Mouse (Mus musculus) heart, embryonic 12.5 days (tissue): Measurements from ENCODE around the gene Nectin1. TPM values are rescaled to one million over a fixed set of nuclear protein-coding genes. Genes with fewer than 3 reads are reported as not detected.

ENCODE experiments used
- ATAC-seq: fragments of 200-750 bp; cut with Nextera tagmentation; 2 replicates; pipeline ENCODE4 v1.8.0; 2017; ENCODE audit warnings: moderate TSS enrichment, moderate library complexity; ENCODE audit not compliant: insufficient number of reproducible peaks, low FRiP score
- H3K27ac ChIP-seq: fragments of 300-500 bp; sonication (generic); 2 replicates; pipeline ENCODE4 v1.5.1; 2016; ENCODE audit warnings: mild to moderate bottlenecking, moderate library complexity; ENCODE audit not compliant: poor library complexity, severe bottlenecking
- H3K27me3 ChIP-seq: fragments of 300-500 bp; sonication (generic); replicated peaks from 2 replicates; pipeline ENCODE4 v1.6.1; 2016; ENCODE audit warnings: mild to moderate bottlenecking, moderate library complexity
- H3K36me3 ChIP-seq: fragments of 300-500 bp; sonication (generic); 2 replicates; pipeline ENCODE4 v1.6.1; 2016; ENCODE audit warnings: mild to moderate bottlenecking, moderate library complexity
- H3K4me1 ChIP-seq: fragments of 300-500 bp; sonication (generic); replicated peaks from 2 replicates; pipeline ENCODE4 v1.6.1; 2016; ENCODE audit warnings: mild to moderate bottlenecking
- H3K4me2 ChIP-seq: fragments of 300-500 bp; sonication (generic); 2 replicates; pipeline ENCODE4 v1.6.1; 2016; ENCODE audit warnings: mild to moderate bottlenecking, moderate library complexity
- H3K4me3 ChIP-seq: fragments of 300-500 bp; sonication (generic); 2 replicates; pipeline ENCODE4 v1.5.1; 2016; ENCODE audit warnings: mild to moderate bottlenecking
- H3K9ac ChIP-seq: fragments of 300-500 bp; sonication (generic); 2 replicates; pipeline ENCODE4 v1.6.1; 2016; ENCODE audit warnings: mild to moderate bottlenecking, moderate library complexity
- H3K9me3 ChIP-seq: fragments of 300-500 bp; sonication (generic); replicated peaks from 2 replicates; pipeline ENCODE4 v1.6.1; 2016; ENCODE audit warnings: mild to moderate bottlenecking, moderate library complexity
- WGBS: fragments of 180-500 bp; shearing (Covaris S2); methylation state at CpG from one replicate; pipeline ENCODE4 v1.1.7; 2016; 5-methylcytosine and 5-hydroxymethylcytosine counted together
- polyA plus RNA-seq: library from polyadenylated mRNA; unstranded; fragments of >200 nt; fragmentation: Nextera tagmentation; extraction: Ambion mirVana; gene quantifications from 2 replicates; pipeline ENCODE4 v1.2.1, GENCODE M21; 2016

Nectin1 gene
- polyA plus RNA-seq, 1 experiment from 2014 or later, result 1.9 TPM

DNA sequence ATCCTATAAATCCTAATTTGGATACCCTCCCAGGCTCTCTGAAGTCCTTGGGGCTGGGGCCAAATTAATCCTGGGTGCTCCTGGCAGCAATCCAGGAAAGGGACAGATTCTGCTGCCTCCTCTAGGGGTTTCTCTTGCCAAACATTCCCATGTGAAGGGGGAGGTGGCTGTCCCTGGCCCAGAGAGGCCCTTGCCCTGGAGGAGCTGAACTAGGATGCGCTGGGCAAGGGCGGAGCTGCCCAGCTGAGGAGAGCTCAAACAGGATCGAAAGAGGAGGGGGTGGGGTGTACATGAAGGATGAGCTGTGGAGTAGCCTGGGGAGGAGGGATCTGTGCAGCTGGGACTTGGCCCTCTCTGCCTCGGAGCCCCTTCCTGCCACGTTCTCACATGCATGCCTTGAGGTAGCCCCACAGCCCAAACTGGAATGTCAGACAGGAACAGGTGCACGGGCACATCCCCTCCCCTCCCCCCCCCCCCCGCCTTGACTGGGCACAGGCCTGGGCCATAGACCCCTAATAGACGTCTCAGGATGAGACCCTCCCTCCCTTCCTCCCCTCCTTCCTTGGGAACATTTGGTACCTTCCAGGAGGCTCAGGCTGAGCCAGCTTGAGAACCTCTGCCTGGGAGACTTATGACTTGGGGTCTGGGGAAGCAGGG is 99.3 kb downstream of the Nectin1 start:
- 7% methylated on average over 6 of the region's 8 CpGs for WGBS
- 0 out of 2 replicates have a peak, but pooled peaks have one; percentile 7 for ATAC-seq
- H3K4me1 ChIP-seq, result peaks cover 10% of the 10 kb centered on the region
- peaks cover 56% of the 10 kb centered on the region for H3K27me3 ChIP-seq
- no peak overlapping the region for H3K4me2 ChIP-seq
- H3K9me3 ChIP-seq, result 0 out of 2 replicates have a peak, but pooled peaks cover 1% of the 10 kb centered on the region
- no peak overlapping the region for H3K9ac ChIP-seq
- no peak overlapping the region for H3K27ac ChIP-seq
- H3K4me3 ChIP-seq, result no peak overlapping the region
- no peaks in the 10 kb centered on the region for H3K36me3 ChIP-seq

DNA sequence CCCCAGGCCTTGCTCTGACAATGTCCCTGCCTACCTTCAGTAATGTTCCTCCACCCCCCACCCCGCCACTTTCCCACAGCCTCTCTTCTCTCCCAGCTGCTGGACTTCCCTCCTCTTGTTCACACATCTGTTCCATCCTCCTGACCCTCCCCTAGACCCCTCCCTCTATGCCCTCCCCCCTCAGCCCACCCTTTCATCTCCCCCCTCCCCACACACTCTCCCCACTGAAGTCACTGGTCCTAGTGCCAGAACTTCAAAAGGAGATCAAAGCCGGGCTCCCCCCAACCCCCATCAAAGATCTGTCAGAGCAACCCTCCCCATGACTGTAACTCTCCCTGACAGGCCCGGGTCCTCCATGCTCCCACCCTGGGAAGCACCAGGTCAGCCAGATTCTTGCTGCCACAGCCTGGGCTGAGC is 99.9 kb downstream of the Nectin1 start:
- Histone ChIP-seq H3K27ac (no peak overlapping the region), H3K4me1 (peaks cover 10% of the 10 kb centered on the region), H3K27me3 (peaks cover 56% of the 10 kb centered on the region), H3K4me3 (no peak overlapping the region), H3K9me3 (no peaks in the 10 kb centered on the region), H3K36me3 (no peaks in the 10 kb centered on the region), H3K9ac (no peak overlapping the region), H3K4me2 (no peak overlapping the region)
- WGBS, result 0% methylated on average over 3 of the region's 3 CpGs
- no peak for ATAC-seq

DNA sequence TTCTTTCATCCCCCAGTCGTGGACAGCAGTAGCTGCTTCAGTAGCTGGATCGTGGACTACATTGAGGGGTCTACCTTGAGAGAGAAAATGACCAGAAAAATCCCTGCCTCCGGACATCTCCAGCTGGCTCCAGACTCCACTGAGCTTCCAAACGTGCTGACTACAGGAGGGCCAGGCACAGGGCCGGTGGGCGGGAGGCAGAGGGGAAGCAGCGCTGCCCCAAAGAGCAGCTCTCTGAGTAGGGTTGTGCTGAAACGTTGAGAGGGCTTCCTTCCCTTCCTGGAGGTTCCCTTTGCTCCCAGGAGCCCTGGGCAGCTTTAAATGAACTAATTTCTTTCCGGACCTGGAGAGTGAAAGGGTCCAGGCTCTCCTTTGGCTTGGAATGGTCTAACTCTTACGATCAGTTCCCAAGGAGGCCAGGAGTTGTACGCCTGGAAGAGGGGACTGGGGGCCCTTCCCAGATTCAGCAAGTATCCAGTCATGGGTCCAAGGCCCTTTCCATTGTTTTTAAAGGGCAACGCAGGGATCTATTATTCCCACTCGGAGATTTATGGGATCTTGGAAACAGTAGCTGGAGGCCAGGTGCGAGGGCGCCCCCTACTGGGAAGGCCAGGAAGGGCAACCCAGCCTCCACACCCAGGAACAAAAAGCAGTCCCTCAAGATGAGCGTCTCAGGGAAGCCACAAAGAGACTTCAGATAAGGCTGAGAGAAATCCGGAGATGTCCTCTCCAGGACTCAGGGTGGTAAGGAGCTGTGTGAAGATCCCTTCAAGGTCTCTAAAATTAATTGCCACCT is 102.1 kb downstream of the Nectin1 start:
- H3K27me3 ChIP-seq, result peaks cover 56% of the 10 kb centered on the region
- WGBS, result 6% methylated on average over 17 of the region's 17 CpGs
- no peaks in the 10 kb centered on the region for H3K36me3 ChIP-seq
- no peaks in the 10 kb centered on the region for H3K9me3 ChIP-seq
- ATAC-seq, result no peak
- no peak overlapping the region for H3K4me3 ChIP-seq
- H3K4me1 ChIP-seq, result peaks cover 17% of the 10 kb centered on the region
- H3K27ac ChIP-seq, result no peak overlapping the region
- no peak overlapping the region for H3K9ac ChIP-seq
- H3K4me2 ChIP-seq, result 0 out of 2 replicates have a peak overlapping the region, but pooled peaks have one; percentile 6

DNA sequence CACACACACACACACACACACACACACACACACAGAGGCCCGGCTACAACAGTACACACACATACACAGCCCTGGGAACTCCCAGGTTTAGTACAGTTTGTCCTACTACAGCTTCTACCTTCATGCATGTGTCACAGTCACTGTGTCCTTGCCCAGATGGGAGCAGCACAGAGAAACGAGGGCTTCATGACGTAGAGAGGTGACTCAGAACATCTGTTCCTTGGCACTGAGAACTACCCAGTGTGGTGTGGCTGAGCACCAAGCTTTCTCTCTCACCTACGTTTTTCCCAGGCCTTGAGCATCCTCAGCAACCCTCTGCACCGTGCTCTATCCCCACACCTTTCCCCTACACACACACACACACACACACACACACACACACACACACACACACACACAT is 104.1 kb downstream of the Nectin1 start:
- WGBS, result 69% methylated on average over 5 of the region's 5 CpGs
- Histone ChIP-seq H3K27me3 (peaks cover 44% of the 10 kb centered on the region), H3K9ac (no peak overlapping the region), H3K4me2 (no peak overlapping the region), H3K4me3 (no peak overlapping the region), H3K27ac (no peak overlapping the region), H3K4me1 (peaks cover 16% of the 10 kb centered on the region), H3K9me3 (no peaks in the 10 kb centered on the region), H3K36me3 (no peaks in the 10 kb centered on the region)
- no peak for ATAC-seq

DNA sequence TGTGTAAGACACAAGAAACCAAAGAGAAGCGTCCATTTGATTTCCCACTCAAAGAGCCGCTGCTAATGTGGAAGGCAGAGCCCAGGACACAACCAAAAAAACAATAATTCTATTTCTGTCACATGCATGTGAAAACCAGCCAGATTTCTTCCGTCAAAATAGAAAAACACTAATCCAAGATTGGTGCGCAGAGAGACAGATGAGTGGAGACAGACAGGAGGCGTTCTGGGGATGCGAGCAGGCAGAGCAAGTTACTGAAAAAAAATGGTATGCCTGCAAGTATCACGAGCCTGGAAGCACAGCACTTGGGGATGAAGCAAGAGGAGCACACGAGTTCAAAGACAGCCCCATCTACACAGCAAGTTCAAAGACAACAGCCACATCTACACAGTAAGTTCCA is 106.5 kb downstream of the Nectin1 start:
- peaks cover 12% of the 10 kb centered on the region for H3K4me1 ChIP-seq
- H3K27ac ChIP-seq, result 0 out of 2 replicates have a peak overlapping the region, but pooled peaks have one; percentile 2
- 63% methylated on average over 8 of the region's 8 CpGs for WGBS
- no peaks in the 10 kb centered on the region for H3K9me3 ChIP-seq
- H3K27me3 ChIP-seq, result peaks cover 23% of the 10 kb centered on the region
- H3K9ac ChIP-seq, result no peak overlapping the region
- H3K4me2 ChIP-seq, result no peak overlapping the region
- no peak for ATAC-seq
- H3K4me3 ChIP-seq, result no peak overlapping the region
- no peaks in the 10 kb centered on the region for H3K36me3 ChIP-seq

DNA sequence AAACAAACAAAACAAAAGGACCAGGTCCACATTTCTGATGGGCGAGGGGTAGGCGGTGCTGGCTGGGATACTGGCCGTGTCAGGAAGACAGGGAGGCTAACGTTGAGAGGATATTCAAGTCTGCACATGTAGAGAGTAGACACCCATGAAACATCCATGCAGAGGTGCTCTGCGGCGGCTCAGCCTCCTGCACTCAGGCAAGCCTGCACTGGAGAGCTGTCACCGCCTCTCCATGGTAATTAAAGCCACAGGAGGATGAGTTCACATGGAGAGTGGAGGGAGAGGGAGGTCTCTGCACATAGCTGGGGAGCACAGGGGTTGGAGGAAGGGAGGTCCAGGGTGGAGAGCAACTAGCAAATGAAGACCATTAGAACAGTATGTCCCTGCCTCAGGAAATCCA is 107.4 kb downstream of the Nectin1 start:
- Histone ChIP-seq H3K4me1 (peaks cover 7% of the 10 kb centered on the region), H3K9ac (no peak overlapping the region), H3K4me3 (no peak overlapping the region), H3K9me3 (no peaks in the 10 kb centered on the region), H3K27me3 (peaks cover 23% of the 10 kb centered on the region; the same call in 1 of the 2 replicates), H3K36me3 (no peaks in the 10 kb centered on the region), H3K4me2 (no peak overlapping the region), H3K27ac (no peak overlapping the region)
- no peak for ATAC-seq
- 58% methylated on average over 7 of the region's 7 CpGs for WGBS

DNA sequence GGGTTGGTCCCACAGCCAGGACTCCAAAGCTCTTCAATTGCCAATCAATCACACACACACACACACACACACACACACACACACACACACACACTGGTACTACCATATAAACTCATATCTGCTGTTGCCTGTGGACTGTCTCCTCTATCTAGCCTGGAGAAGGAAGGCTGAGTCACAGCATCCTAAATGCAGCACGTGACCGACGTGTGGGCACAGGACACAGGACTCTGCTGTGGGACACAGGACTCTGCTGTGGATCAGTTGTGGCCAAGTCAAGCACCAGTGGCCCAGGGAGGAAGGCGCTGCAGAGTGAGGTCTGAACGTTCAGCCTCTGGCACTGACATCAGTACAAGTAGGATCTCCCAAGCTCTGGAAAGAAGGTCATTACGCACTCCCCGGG is 112.1 kb downstream of the Nectin1 start:
- ATAC-seq, result no peak
- Histone ChIP-seq H3K27ac (no peak overlapping the region), H3K27me3 (peaks cover 17% of the 10 kb centered on the region; the same call in 1 of the 2 replicates), H3K9ac (no peak overlapping the region), H3K9me3 (no peaks in the 10 kb centered on the region), H3K4me1 (0 out of 2 replicates have a peak, but pooled peaks cover 3% of the 10 kb centered on the region), H3K4me2 (no peak overlapping the region), H3K4me3 (no peak overlapping the region), H3K36me3 (no peaks in the 10 kb centered on the region)
- 75% methylated on average over 7 of the region's 7 CpGs for WGBS
